Mouse (Mus musculus) left cerebral cortex, adult 8-10 months (tissue): ENCODE measurements around the gene Enox1. TPM values are rescaled to one million over a fixed set of nuclear protein-coding genes. Genes with fewer than 3 reads are reported as not detected.

ENCODE experiments used
- DNase-seq, 2 experiments: peaks; one replicate each; pipeline ENCODE4 v3.0.0; 2022; ENCODE audit warnings: low spot score in 2 of 2
- total RNA-seq, 4 experiments: library from RNA; stranded (reverse); gene quantifications; 2 replicates each; pipeline ENCODE4 v1.2.4; 2022

Enox1 gene
- total RNA-seq, 4 experiments from 2014 or later, result 38.1 to 46.3 (median 40.3) TPM

DNA sequence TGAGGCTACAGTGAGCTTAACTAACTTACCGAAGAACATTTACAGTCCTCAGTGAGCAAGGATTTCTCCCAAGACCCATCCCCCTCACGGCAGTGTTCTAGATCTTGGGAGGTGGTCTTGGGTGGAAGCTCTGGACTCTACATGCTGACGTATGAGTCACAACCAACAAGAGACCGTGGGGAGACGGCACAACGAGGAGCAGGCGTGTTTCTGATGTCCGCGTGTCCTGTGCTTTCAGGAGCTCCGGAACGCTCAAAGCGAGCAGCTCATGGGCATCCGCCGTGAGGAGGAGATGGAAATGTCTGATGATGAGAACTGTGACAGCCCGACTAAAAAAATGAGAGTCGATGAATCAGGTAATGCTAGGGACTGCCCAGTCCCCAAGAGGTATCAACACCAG lies 458.6 kb downstream of the Enox1 start:
- no peak for DNase-seq

DNA sequence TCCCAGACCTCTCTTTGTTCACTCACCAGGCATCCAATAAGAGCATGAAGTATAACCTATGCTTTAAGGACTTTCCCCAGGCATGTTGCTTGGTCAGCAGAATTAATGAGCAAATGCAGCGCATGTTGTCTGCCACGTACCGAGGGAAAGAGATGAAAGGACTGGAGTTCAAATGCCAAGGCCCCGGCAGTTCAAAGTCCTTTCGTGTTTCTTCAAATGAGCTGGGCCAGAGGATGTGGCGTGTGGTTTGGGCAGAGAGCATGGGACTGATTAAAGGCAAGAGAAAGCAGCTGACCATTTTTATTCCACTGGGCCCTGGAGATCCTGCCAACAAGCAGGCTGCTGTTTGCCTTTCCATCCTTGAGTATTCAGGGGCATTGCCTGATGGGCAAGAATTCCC lies 460.7 kb downstream of the Enox1 start:
- no peak for DNase-seq

DNA sequence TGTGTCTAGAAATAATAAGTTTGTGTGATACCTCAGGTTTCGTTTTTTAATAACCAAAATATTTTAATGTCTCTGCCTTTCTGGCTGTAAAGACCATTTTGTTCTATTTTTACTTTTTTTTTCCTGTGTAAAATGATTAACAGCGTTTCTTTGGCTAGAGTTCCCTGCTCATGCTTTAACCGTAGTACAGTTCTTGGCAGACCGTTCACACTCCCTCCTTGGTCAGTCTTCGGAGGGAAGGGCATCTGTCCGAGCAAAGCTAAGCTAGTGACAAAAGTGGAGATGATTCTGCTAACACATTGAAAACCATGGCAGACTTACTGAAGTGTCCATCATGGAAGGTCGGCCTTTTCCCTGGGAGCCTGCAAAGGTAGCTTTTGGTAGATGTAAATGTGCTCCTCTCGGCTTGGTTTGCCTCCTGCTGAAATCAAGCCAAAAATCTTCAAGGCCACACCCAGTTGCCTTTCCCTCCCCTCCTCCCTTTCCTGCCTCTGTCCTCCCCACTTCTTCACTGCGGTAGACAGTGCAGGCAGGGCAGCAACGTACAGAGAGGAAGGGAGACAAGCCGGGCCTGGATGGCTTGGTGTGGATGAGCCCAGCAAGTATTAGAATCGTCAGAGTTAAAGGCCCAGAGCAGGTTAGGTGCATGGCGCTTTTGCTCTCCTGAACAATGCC lies 461.7 kb downstream of the Enox1 start:
- no peak for DNase-seq

DNA sequence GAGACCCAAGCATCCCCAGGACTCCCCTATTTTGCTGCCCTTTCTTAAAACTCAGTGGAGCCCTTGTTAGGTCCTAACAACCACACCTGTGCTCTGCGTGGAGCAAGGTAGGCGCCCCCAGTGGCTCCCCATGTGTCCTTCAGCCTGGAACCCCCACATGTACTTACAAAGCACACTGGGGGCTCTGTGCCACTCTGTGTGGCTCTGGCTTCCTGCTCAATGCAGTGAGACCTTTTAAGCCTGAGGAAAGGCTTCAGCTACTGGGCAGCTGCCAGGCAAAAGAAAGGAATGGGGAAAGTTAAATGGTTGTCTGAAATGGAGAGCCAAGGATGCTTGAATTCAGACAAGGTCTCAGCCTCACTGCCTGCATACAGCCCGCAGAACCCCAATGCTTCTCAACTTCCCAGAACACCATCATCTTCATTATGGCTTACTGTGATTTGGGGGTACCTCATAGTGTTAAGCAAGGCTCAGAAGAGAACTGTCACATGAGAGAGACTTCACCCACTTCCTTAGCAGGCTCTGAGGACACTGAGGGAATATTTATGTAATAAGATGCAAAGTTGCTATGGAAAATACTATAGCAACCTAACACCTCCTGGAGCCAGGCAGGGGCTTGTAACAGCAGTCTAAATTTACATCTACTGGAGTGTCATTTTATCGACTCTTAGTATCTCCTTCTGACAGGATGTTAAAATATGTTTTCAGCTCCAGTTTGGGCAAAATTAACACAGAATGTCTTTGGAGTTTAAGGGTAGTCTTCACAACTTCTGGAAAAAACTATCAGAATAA lies 465.1 kb downstream of the Enox1 start:
- peak; percentile 34 to 47 for DNase-seq

DNA sequence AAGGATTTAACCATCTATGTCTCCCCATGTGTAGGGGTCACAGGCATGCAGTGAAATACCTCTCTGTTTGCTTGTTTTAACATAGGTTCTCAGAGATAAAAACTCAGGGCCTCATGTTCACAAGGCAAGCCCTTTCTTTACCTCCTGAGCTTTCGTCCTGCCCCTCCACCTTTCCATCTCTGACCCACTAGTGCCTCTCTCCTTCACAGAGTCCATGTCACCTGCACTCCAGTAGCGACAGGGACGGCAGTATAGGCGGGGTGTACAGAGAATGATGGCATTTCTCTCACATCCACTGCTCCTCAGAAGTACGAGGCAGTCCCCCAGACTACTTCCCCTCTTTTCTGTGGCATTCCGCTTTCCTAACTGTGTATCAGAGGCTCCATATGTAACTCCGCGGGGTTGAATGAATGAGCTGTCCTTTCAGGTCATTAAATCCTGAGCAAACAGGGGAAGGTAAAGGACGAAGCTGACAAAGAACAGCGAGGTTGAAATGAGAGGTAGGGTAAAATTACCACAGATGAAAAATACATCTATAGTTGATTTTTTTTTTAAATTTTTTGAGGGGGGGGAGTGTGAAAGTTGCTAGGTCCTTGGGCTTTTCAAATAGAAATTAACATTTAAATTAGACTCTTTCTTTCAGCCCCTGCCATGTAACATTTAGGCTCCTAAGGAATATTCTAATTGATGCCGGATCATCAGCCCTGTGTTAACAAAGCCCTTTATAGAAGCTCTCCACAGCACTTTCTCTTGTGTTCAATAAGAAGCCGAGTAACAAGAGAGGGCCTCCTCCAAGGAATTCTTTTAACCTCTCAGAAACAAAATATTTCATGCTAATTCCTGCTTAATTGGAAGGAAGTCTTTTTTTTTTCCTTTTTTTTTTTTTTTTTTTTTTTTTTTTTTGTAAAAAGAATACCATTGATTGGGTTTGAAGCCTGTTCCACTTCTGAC lies 470.3 kb downstream of the Enox1 start:
- no peak for DNase-seq

DNA sequence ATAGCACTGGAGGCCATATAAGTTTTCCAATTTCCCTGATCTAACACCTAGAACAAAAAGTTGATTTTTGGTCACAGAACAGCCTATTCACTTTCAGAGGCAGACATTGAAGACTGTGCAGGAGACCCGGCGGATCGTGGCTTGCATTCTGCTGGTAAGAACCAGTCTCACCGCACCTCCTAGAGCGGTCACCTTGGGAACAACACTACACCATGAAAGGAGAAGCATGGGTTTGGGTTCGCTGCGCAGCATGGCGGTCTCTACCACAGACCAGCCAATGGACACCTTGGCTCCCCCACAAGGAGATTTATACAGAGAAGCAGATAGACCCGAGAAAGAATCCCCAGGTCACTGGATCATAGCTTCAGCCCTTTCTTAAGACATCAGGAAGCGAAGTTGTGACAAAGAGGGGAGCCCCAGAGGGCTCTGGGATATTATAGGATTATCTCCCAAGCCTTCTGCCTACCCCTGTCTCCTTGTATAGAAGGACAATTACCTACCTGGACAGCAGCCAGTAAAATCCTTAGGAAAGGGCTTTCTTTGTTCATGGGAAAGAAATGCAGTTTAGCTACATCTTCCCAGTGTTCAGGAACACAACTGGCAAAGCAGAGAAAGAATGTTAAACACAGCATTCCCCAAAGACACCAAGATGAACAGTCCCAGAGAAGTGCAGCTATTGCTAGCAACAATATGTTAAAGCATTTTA lies 476.1 kb downstream of the Enox1 start:
- DNase-seq, result no peak

DNA sequence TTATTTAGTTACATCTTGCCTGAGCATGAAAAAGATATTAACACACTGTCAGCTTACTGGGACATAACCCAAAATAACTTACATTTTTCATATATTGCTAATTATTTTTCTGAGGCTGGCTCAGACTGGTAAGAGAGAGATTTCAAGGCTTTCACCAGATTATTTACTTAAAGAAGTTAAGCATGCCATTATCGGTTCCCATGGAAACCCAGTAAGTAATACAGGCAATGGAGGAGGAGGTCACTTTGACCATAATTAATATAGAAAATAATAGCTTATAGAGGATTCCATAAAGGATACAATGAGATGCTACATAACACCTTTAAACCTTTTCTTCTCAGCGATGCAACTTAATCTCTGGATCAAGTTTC lies 476.6 kb downstream of the Enox1 start:
- no peak for DNase-seq

DNA sequence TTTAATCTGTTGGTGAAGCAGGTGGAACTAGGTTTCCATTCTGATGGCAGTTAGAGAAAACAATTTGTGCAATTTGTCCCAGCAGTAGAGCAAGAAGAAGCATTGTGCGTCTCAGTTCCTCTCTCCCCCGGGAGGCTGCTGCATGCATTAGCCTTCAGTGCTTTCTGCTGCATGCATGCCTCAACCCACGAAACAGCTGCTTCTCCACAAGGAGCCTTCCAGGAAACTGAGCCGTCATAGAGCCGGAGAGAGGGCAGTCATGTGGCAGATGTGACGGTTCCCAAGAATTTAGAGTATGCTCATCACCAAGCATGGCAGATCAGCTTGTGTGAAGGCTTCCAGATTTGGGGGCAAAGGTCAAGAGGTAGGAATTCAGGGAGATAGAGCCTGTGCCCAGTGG lies 480.4 kb downstream of the Enox1 start:
- peak in 1 of 2 experiments; percentile 66 for DNase-seq

DNA sequence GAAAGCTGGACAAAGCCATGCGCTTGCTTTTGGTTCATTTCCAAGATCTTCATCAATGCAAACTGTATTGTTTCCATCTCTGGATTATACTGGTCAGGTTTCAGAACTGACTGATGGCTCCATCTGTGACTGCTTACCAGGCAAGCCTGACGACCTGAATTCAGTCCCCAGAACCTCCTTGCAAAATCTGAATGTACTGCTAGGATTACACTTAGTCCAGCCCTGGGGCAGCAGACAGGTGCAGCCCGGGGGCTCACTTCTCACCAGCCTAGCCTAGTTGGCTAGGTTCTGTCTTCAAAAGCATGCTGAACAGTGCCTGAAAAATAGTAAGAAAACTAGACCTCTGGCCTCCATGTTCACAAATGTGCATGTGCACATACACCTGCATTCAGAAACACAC lies 481.6 kb downstream of the Enox1 start:
- DNase-seq, result no peak

DNA sequence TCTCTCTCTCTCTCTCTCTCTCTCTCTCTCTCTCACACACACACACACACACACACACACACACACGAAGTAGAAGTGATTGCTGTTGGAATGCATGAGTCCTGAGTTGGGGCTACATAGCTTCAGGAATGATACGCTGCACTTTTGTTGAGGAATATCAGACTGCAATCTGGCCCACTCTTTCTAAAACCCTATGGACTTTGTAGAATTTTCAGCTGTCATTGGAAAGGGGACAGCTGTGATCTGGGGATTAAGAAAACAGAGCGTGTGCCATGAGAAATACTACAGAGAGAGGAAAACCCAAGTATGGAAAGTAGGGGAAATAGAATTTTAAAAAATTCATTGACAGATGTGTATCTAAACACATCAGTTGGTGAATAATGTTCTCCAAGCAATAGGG lies 482.1 kb downstream of the Enox1 start:
- no peak for DNase-seq

DNA sequence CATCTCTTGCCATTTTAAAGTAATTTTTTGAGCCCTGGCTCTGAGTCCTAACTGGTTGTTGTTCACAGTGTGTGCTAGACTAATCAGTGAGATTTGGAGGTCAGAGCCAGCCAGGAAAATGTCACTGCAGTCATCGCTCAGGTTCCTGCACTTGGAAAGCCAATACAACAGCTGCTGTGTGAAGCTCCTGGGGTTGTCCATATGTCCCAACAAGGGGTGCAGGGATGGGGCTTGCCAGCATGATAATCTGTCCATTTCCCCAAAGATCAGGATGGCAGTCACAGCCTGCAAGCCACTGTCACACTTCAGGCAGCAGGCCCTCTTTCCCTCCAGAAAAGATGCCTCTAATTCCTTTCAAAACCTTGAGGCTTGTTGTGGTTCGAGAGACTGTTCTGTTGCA lies 483.0 kb downstream of the Enox1 start:
- DNase-seq, result no peak

DNA sequence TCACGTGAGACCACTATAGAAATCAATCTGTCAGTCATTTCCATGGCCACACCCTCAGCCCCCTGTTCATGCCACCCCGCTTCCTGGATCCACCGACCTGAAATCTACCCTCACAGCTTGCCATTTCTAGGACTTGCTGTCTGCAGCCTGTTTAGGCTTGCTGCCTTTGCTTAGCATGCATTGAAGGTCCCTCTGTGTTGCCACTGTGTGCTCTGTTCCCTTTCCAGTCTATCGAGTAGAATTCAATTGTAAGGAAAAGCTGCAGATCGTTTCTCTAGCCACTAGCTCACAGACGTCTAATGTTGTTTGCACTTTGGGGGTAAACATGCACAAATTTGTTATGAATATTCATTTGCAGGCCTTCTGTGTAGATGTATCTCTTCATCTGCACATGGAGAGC lies 485.8 kb downstream of the Enox1 start:
- no peak for DNase-seq

DNA sequence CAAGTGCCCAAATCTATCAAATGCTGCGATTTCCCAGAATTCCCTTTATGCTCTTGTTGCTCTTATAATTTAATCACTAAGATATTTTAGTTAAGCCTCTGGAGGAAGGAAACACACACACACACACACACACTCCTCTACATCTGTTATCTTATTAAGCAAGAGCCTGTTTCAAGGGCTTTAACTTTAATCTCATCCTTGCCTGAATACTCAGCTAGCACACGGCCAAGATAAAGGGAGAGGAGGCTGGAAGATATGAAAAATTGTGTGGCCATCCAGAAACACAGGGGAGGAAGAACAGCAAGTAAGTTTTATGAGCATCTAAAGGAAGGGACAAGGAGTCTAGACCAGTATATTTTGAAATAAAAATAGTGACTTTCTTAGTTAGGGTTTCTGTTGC lies 489.6 kb downstream of the Enox1 start:
- DNase-seq, result no peak

DNA sequence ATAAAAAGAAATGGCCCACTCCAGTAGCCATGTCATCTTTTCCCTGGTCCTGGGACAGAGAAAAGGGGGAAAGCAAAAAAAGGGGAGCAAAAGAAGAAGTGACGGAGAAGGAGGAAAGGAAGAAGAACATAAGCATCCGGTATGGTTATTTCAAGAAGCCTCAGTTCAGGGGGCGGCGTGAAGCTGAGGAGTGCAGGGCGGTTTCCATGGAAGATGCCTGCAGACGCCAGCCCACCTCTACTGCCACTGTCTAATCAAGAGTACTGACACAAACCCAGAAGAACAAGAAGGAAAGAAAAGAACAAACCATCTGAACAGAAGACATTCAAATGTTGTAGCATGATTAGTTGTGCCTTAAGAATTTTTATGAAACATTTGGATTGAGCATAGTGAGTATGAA lies 490.5 kb downstream of the Enox1 start:
- DNase-seq, result no peak

DNA sequence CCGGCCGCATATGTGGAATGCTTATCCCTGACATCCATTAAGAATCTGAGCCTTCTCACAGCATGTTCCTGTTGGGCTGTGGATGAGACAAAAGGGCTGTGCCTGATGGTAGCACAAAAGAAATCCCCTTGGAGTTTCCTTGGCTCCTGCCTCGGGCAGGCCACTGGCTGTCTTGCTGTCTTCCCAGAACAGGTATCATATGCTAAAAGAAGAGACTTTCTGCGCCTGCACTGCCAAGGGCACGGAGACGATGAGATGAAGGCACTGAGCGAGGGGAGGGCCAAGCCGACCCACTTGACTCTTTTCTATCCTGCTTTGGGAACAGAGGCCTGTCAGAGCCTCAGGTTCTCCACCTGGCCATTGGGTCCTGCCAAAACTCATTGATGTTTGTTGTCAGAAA lies 491.7 kb downstream of the Enox1 start:
- no peak for DNase-seq

DNA sequence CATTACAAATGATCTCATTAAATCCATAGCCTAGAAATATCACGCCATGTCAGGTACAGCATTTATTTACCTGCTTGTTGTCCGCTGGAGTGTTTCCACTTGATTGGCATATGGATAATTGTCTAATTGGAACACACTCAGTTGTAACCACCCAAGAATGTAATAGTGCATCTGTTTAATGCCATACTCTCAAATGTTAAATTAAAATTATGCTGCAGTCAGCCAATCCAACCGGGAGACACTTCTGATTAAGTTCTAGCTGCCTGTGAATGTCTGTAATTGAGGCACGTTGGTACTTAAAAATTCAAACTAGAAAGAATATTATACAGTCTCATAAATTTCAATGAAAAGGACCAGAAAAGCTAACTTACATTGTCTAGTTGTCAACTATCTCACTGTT lies 502.2 kb downstream of the Enox1 start:
- DNase-seq, result no peak

DNA sequence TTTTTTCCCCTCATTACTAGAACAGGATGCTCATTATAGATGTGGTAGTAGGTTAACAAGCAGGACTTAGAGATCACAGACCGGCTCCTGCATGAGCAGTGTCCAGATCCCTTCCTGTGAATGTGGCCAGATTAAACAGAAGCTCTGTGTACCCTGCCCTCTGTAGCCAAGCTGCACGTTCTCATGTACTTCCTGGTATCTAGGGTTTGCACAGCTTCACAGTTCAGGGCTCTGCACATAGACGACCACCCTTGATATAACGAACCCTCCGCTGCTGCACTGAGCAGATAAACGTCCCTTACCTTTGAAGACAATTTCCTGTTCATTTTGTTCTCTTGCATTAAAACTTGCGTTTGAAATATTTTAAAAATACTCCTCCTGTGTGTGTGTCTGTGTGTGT lies 505.7 kb downstream of the Enox1 start:
- DNase-seq, result no peak

DNA sequence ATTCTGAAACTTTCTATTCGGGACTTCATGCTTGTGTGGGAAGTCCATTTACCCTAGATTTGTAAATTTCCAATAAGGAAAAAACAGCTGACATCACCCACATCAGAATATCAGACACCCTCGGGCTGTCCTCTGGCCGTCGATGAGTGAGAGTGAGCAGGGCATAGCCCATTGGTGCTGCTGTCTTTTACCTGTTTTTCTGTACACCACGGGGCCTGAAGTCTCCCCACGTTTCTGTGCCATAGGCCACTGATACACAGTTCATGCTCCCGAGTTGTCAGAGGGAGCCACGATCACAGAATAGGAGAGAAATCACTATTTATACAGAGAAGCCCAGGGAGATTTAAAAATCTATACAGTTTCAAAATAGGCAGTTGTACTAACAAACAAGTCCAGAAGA lies 506.4 kb downstream of the Enox1 start:
- DNase-seq, result no peak

DNA sequence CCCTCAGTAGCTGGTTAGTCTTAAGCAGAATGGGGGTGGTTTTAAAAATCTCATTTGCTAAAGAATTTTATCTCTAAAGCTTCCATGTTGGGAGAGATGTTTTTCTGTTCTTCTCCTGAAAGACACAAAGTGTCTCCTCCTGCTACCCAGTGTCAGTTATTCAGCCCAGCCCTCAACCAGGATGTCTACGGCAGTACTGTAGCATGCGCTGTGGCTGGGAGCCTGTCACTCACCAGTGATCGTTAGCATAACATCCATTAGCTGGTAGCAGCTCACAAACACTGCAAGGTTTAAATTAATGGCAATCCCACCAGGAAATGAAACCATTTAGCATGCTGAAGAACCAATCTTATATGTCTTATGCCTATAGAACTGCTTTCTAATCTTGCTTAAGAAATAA lies 511.5 kb downstream of the Enox1 start:
- DNase-seq, result no peak

DNA sequence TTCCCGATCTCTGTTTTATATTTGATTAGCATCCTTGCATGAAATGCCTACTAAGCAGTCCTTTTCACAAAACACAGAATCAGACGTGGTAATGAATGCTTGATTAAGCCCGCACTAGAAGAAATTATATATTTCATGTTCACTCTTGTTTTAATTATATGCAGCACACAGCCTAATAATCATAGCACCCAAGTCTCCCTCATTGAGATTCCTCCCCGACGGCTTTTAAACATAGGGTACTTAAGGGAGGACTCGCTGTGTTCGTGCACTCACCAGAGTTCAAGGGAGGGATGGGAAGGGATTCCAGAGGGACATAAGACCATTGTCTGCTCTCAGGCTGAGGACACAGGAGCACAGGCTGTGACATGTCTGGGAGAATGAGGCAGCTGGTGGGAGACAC lies 512.9 kb downstream of the Enox1 start:
- DNase-seq, result no peak

DNA sequence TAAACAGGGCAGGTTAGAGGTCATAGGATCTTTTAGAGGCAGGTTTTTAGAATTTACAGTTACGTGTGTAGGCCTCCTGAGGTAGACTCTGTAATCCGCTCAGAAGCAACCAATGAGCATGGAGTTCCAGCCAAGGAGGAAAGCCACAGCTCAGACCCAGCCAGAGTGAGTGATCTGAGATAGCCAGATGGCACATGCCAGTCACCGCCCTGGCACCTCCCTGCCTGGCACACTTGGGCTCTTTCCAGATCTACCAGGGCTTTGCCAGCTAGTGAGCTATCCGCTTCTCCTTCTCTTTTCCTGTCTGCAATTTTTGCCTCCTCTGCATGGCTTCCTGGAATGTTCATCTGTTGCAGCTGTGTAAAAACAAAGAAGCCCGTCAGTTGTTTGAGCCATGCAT lies 514.4 kb downstream of the Enox1 start:
- peak in 1 of 2 experiments; percentile 18 for DNase-seq
